Mouse (Mus musculus) cerebellum, adult 9-11 months (tissue): Measurements from ENCODE around the gene Spock2.
A peak's percentile ranks its signal among the peaks of the same experiment; 100 is the strongest.

Experiments
- DNase-seq: peaks from one replicate; pipeline ENCODE4 v3.0.0; 2022

Gene Spock2

GRCm38 (mm10) chr10:60106146-60106530 is at the start of gene Spock2:
TSS of gene Spock2 (plus strand) at chr10:60106219.
- DNase-seq, result peak; percentile 85

GRCm38 (mm10) chr10:60062173-60062572 is 43.8 kb upstream of the Spock2 start:
- no peak for DNase-seq

DNA sequence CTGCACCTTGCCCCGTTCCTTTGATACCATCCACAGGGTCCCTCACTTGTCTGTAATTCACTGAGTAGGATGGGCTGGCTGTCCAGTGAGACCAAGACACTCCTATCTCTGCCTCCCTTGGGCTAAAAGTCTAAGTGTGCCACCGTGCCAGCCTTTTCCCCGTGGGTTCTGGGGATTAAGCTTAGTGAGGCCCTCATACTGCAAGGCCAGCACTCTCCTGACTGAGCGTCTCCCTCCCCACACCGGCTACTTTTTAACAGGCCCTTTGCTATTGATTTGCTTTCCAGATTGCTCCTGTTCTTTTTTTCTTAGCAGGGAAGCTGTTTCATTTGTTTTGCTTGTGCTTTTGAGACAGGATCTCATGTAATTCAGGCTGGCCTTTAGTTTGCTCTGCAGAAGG is 43.1 kb upstream of the Spock2 start:
- no peak for DNase-seq

DNA sequence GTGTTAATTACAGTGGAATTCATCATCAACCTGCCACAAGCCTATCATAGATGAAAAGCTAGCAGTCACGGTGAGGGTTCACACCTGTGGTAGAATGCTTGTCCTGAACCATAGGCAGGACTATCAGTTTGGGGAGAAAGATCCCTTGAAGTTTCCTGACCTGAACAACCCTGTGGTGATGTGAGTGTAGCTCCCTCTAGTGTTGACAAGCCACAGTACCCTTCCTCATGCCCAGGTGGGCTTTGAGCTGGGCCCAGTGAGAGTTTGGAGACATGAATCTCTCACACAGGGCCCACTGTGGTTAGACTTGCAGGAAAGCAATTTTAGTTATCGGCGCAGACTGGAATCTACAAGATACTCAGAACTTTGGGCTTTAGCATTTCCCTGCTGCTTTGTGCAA is 39.5 kb upstream of the Spock2 start:
- no peak for DNase-seq

DNA sequence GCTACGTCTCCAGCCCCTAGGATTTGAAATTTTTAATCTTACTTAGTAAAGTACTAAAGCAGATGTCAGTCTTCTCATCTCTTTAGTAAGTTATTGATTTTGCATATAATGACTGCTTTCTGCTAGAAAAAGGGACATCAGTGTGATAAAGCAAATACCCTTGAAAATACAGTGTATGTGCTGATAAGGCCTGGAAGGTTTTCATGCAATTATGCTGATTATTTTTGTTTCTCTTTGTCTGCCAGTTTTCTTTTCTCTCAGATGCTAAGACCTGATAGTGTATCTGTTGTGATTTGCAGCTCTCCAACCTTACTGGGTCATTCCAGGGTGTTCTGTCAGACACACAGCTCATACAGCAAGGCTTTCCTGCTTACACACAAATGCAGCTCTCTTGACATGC is 30.9 kb upstream of the Spock2 start:
- DNase-seq, result no peak

- no peak for DNase-seq
These were observed 28.8 kb upstream of the Spock2 start for GRCm38 (mm10) chr10:60077226-60077625.

DNA sequence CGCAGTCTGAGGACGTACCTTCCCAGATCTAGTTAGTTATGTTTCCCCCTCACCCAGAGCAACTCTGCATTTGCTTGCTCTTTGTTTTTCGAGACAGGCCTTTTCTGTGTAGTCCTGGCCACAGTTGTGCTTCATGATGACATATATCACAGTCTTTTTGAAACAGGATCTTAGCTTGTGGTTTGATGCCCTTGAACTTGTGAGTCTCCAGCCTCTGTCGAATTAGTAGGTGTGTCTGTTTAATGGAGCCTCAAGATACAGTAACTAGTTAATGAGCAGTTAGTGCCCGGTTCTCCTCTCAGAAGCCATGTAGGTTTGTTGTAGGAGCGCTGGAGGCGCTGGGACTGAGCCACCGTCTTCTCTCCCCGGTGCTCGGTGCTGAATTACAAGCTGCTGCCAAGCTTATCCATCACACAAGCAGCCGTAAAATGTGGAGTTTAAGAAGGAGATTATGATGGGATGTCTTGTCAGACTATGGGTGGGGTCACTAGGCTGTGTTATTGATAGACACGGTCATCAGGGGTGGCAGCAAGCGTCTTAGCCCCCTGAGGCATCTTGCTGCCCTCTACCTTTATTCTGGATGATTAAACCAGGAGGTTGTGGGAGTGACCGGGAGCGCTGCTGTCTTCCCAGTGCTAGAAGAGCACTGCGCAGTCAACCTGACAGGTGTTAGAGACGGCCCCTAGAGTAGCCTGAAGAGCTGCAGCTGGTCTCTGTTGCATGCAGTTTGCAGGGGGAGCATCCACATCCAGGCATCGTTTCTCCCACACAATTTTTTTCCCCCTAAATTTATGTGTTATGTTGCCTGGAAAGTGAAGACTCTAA is 28.1 kb upstream of the Spock2 start:
- no peak for DNase-seq

- no peak for DNase-seq
These were observed 27.5 kb upstream of the Spock2 start for GRCm38 (mm10) chr10:60078561-60078917.

- DNase-seq, result no peak
These were observed 25.8 kb upstream of the Spock2 start for GRCm38 (mm10) chr10:60080171-60080570.

DNA sequence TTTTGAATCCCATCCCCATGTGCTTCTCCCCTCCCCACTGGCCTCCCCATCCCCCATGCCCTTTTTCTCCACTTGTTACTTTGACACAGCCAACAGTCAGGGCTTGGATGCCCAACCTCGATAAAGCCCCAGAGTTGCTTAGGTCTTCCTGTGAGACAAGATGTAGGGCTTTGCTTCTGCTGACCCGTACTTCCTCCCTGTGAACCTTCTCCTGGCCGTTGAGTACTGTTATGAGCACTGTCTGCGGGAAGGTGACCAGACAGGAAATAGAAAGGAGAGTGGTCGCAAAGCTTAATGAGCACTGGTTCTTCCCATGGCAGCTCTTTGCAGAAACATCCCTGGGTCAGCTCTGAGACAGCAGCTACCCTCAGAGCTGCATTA is 25.4 kb upstream of the Spock2 start:
- DNase-seq, result no peak

- peak; percentile 44 for DNase-seq
These were observed 24.8 kb upstream of the Spock2 start for GRCm38 (mm10) chr10:60080982-60081825.

DNA sequence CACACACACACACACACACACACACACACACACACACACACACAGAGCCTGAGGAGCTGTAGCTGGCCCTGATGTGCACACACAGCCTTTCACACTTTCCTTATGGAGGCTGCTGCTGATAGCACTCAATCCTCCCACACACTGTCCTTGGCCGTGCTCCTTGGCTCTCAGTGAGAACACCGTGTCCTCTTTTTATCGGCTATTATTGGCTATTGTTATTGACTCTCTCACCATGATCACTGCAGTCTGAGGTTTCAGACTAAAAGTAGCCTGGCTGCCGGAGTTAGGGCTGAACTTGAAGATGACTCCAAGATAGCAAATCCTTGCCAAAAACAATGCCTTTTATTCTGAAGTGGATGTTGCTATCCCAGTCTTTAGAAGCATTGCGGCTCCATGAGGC is 24.1 kb upstream of the Spock2 start:
- DNase-seq, result peak; percentile 42

- peak; percentile 65 for DNase-seq
These were observed 22.0 kb upstream of the Spock2 start for GRCm38 (mm10) chr10:60084065-60084464.

- no peak for DNase-seq
These were observed 13.7 kb upstream of the Spock2 start for GRCm38 (mm10) chr10:60092311-60092710.

DNA sequence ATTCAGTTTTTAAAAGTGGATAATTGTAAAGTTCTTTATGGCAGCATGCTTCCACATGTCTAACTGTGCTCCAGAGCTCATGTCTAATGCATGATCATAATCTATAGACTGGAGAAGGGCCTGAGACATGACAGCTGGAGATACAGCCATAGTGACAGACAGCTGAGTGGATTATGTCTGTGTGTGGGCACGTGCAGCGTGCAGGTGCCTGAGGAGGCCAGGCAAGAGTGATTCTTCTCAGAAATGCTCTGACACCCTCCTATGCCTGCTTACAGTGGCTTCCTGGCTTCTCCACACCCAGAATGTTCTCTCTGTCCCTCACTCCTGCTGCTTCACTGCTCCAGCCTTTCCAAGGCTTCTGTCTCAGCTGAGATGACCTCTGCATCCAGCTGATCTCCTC is 12.3 kb upstream of the Spock2 start:
- no peak for DNase-seq

DNA sequence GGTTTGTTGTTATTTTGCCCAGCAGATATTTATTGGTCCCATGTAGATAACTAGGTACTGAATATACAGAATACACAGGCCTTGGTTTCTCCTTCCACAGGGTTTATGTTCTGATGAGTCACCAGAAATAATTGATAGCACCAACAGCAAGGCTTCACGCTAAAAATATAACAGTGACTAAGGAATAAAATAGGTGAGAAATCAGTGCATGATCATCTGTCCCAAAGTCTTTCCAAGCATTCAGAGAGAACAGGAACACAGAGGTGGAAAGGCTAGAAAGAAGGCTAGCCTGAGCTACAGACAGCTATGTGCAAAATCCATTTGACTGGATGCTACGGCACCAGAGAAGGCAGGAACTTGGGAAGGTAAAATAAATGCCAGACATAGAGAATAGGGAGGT is 10.5 kb upstream of the Spock2 start:
- DNase-seq, result no peak

DNA sequence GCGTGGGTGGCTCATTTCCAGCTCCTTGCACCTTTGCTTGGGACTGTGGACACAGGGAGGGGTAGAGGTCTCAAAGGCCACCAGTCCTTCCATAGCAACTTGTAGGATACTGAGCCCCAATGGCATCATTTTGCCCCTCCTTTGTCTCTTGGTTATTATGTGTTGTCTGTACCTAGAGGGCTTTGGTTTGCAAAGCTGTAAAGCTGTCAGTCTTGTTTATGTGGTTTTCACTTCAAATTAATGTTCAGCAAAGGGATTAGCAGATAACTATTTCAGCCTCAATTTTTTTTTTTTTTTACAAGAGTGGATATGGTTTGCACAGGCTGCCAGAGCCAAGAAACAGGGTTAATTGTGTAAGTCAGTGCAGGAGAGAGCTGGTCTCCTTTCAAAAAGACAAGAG is 9.7 kb upstream of the Spock2 start:
- no peak for DNase-seq

DNA sequence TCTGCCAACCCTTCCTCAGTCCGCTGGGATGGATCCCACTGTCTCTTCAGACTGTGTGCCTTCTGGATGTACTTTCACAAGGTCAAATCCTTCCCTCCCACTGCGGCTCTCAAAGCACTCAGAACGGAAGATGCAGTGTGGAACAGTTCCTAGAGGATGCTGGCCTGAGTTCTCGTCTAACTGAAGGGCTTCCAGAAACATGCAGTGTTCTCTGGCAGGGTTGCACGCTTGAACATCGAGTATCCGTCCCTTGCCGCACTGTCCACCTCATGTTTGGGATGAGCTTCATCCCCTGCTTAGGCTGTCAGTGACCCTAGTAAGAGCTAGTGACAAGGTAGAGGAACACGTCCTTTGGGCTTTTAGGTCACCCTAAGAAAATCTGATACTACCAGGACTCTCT is 8.9 kb upstream of the Spock2 start:
- DNase-seq, result no peak

DNA sequence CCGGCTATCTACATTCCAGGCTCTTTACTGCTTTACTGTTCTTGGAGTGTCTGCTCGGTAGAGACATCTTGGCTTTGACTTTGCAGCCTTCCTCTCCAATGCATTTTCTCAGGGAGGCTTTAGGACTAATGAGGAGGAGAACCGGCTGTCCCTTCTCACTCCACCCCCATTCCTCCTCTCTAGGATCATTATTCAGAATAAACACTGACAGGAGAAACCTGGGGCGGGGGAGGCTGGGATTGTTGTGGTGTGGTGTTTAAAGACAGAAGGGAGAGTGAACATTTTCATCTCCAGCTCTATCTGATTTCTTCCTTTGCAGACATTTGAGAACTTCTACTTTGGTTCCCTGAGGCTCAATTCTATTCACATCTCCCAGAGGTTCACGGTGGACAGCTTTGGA is 8.2 kb upstream of the Spock2 start:
- no peak for DNase-seq

- peak; percentile 53 for DNase-seq
These were observed 451 bp upstream of the Spock2 start for GRCm38 (mm10) chr10:60105391-60106145.

DNA sequence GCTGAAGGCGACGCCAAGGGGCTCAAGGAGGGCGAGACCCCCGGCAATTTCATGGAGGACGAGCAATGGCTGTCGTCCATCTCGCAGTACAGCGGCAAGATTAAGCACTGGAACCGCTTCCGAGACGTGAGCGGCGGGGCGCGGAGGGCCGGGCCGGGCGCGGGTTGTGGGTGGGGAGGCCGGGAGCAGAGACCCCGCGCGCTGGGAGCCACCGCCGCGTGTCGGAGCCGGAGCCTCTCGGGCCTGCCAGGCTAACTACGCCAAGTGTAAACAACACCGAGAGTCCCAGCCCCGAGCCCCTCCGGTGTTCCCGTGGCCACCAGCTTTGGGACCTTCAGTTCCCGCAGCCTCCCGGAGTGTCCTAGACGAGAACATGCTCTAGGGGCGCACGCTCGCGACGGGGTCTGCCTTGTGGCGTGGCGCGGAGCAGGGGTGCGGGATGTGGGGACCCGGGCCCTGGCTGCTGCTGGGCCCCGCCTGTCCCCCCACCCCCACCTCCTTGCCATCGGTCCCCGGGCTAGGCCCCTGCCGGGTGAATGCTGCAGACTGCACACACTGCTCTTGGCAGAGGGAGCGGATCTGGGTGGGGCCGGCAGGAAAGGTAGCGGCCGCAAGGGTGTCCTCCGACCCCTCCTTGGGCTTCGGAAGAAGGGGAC is 640 bp downstream of the Spock2 start:
- peak; percentile 79 for DNase-seq

DNA sequence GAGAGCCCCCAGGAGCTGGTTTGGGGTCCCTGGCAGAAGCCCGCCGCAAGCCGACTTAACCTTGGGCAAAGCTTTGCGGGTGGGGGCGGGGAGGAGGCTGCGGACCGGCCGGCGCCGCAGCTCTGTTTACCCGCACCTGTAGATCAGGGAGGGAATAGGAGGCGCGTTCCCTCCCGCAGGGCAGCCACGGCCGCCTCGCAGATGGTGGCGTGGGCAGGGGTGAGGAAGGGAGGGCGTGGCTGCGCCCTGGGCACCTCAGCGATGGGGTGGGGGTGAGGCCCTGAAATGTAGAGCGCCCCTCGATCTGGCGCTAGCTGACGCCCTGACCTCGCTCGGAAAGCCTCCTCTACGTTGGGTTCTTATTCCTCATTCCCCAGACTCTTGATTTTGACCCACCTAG is 1.4 kb downstream of the Spock2 start:
- peak; percentile 87 for DNase-seq
